8 mouse cellular contexts compared by ENCODE assay signal in genomic region chr7:109518036-109518681, GRCm38 (mm10). TPM values are rescaled to one million over a fixed set of nuclear protein-coding genes. Genes with fewer than 3 reads are reported as not detected.
A peak's percentile ranks its signal among the peaks of the same experiment; 100 is the strongest.
DNase-seq lines count a peak whose midpoint lies in the region; ATAC-seq lines count a peak whose summit lies in the region.

No protein-coding gene starts in this region.

- H3K27ac ChIP-seq in hindbrain, embryonic 15.5 days (replicated peaks) = peak overlapping the region; percentile 95
- H3K27ac ChIP-seq in midbrain, embryonic 13.5 days = peak overlapping the region; percentile 96

- no peaks in the 10 kb centered on the region for H3K27me3 ChIP-seq in megakaryocyte, embryonic 14.5 days (replicated peaks)
- no peaks in the 10 kb centered on the region for H3K27me3 ChIP-seq in hindbrain, embryonic 15.5 days
- H3K27me3 ChIP-seq in midbrain, embryonic 13.5 days = no peaks in the 10 kb centered on the region

- H3K4me2 ChIP-seq in hindbrain, embryonic 15.5 days = peak overlapping the region; percentile 71
- peak overlapping the region; percentile 68 for H3K4me2 ChIP-seq in midbrain, embryonic 13.5 days (replicated peaks)

- peaks cover 33% of the 10 kb centered on the region for H3K36me3 ChIP-seq in megakaryocyte, embryonic 14.5 days (replicated peaks; ENCODE audit: low read length)
- H3K36me3 ChIP-seq in hindbrain, embryonic 15.5 days = peaks cover 27% of the 10 kb centered on the region
- peaks cover 27% of the 10 kb centered on the region for H3K36me3 ChIP-seq in midbrain, embryonic 13.5 days

- no peak for ATAC-seq in CD4-positive, CD25-positive, alpha-beta regulatory T cell, adult 4 months
- no peak for ATAC-seq in megakaryocyte, adult 5-6 weeks (ENCODE audit: poor library complexity, severe bottlenecking)
- no peak for ATAC-seq in hindbrain, embryonic 15.5 days (ENCODE audit: low FRiP score, low read depth)
- no peak for ATAC-seq in midbrain, embryonic 13.5 days

- peak; percentile 23 for DNase-seq in CD4-positive, CD25-positive, alpha-beta regulatory T cell, adult 2 months (ENCODE audit: low read depth, low spot score)
- DNase-seq in left cerebral cortex, postnatal 25 days (ENCODE audit: low spot score in 2 of 2) = no peak
- DNase-seq in layer of hippocampus, adult 9-10 months (ENCODE audit: low spot score) = no peak

- 20% methylated on average over 10 of the region's 10 CpGs for WGBS in hindbrain, embryonic 15.5 days
- WGBS in midbrain, embryonic 13.5 days = 19% methylated on average over 10 of the region's 10 CpGs

- no peaks in the 10 kb centered on the region for H3K9me3 ChIP-seq in megakaryocyte, embryonic 14.5 days
- no peaks in the 10 kb centered on the region for H3K9me3 ChIP-seq in hindbrain, embryonic 15.5 days
- H3K9me3 ChIP-seq in midbrain, embryonic 13.5 days = no peaks in the 10 kb centered on the region

- peaks cover 57% of the 10 kb centered on the region for H3K4me1 ChIP-seq in megakaryocyte, embryonic 14.5 days
- H3K4me1 ChIP-seq in hindbrain, embryonic 15.5 days (replicated peaks) = peaks cover 32% of the 10 kb centered on the region
- H3K4me1 ChIP-seq in midbrain, embryonic 13.5 days (replicated peaks) = peaks cover 36% of the 10 kb centered on the region

- peak overlapping the region; percentile 71 for H3K9ac ChIP-seq in hindbrain, embryonic 15.5 days
- peak overlapping the region; percentile 96 for H3K9ac ChIP-seq in midbrain, embryonic 13.5 days (replicated peaks)

- peak overlapping the region; percentile 99 for H3K4me3 ChIP-seq in megakaryocyte, embryonic 14.5 days (replicated peaks)
- H3K4me3 ChIP-seq in hindbrain, embryonic 15.5 days = peak overlapping the region; percentile 72
- peak overlapping the region; percentile 79 for H3K4me3 ChIP-seq in midbrain, embryonic 13.5 days (replicated peaks)

- intact Hi-C loops in left cerebral cortex, postnatal 25 days (cut with DNase I) = no loop called here

RNA-seq across cellular contexts. Expression of gene Rpl27a, which starts 0.8 kb away (rescaled TPM):
- polyA plus RNA-seq in CD4-positive, CD25-positive, alpha-beta regulatory T cell, adult 4 months (2017; shearing (Covaris generic)) = 100 to 1,000 TPM; 210 to 315 TPM
- polyA plus RNA-seq in megakaryocyte, embryonic 14.5 days (2012; ENCODE audit: insufficient read depth, low replicate concordance) = 2,127 and 9,018 TPM in 2 replicates
- total RNA-seq in megakaryocyte, adult 5-6 weeks (2015) = 370 and 392 TPM in 2 replicates
- 556 and 612 TPM in 2 replicates for total RNA-seq in megakaryocyte, adult 5-6 weeks (2017)
- polyA plus RNA-seq in hindbrain, embryonic 15.5 days (2015; fragmentation: Nextera tagmentation; extraction: Ambion mirVana) = 80.2 and 81.4 TPM in 2 replicates
- 85.2 TPM in 2 replicates for polyA plus RNA-seq in midbrain, embryonic 13.5 days (2015; fragmentation: Nextera tagmentation; extraction: Ambion mirVana)
- 100 to 1,000 TPM; 122 to 132 TPM for total RNA-seq in left cerebral cortex, postnatal 25 days (2021)

RNA-seq across cellular contexts. Expression of gene Trim66, which starts 10.2 kb away (rescaled TPM):
- not detected for polyA plus RNA-seq in CD4-positive, CD25-positive, alpha-beta regulatory T cell, adult 4 months (2017; shearing (Covaris generic))
- polyA plus RNA-seq in megakaryocyte, embryonic 14.5 days (2012; ENCODE audit: insufficient read depth, low replicate concordance) = not detected in 2 replicates
- total RNA-seq in megakaryocyte, adult 5-6 weeks (2015) = 0.11 TPM in 1 of 2 replicates, not detected in the other
- total RNA-seq in megakaryocyte, adult 5-6 weeks (2017) = 0.08 TPM in 1 of 2 replicates, not detected in the other
- polyA plus RNA-seq in hindbrain, embryonic 15.5 days (2015; fragmentation: Nextera tagmentation; extraction: Ambion mirVana) = 0.79 and 0.81 TPM in 2 replicates
- 0.40 and 0.46 TPM in 2 replicates for polyA plus RNA-seq in midbrain, embryonic 13.5 days (2015; fragmentation: Nextera tagmentation; extraction: Ambion mirVana)
- total RNA-seq in left cerebral cortex, postnatal 25 days (2021) = 10 to 100 TPM; 13.9 to 16.4 TPM
